Mouse (Mus musculus): ENCODE measurements at regions not wholly inside any gene's neighbourhood (a gene's known extent, or its start where the extent isn't known, plus 50 kb on each side); places are given as distances from the start of the nearest gene placed in this dataset.

DNA sequence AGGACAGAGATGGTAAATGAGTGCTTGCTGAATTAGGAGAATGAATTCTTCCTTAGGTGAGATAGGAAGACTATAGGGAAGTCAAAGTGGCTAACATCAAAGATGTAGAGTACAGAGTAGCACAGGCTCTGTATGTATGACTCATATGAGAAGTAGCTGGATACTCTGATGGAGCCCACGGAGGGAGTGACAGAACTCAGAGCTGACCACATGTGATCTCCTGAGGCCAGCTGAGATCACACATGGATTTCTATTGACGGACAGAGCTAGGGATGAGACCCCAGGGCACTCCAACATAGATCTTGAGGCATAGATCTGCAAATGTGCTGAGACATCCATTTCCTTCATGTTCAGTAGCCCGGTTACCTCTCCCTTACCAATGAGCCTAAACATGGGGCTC, 66.0 kb downstream of the Cops8 start:
- DNase-seq = no peak

DNA sequence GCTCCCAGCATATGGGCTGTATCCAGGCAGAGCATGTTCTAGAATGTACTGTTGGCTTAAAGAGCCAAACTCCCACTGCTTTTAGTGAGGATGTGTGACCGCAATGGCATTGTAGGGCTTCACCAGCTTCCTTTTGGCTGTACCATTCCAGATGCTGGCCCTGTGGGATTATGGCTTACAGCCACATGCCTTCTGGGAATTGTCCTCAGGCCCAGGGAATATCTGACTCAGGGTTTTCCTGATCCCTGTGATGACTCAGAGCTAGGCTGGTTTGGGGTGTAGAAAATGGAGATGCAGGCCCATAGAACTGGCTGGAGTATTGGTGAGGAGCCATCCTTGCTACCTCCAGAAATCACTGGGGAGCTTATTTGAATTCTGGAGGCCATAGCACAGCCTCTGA, 66.5 kb downstream of the Cops8 start:
- DNase-seq = no peak

DNA sequence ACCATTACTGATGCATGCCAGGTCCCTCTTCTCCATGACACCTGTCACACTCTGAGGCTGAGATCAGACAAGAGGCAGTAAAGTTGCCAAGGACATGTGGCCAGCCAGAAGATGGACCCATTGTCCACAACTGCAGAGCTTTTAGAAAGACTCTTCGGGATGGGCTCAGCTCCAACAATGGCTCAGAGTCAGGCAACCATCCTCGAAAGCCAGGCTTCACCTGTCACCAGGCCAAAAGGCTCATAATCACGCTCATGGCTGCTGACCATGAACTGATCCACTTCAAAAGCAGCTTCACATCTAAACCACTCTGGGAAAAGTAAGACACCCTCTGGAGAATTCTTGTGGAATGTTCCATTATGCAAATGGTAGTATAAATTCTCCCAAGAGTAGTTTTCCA, 67.6 kb downstream of the Cops8 start:
- no peak for DNase-seq

- no peak for DNase-seq
Measured at GRCm38 (mm10) chr1:90673751-90674150, 71.0 kb downstream of the Cops8 start.

DNA sequence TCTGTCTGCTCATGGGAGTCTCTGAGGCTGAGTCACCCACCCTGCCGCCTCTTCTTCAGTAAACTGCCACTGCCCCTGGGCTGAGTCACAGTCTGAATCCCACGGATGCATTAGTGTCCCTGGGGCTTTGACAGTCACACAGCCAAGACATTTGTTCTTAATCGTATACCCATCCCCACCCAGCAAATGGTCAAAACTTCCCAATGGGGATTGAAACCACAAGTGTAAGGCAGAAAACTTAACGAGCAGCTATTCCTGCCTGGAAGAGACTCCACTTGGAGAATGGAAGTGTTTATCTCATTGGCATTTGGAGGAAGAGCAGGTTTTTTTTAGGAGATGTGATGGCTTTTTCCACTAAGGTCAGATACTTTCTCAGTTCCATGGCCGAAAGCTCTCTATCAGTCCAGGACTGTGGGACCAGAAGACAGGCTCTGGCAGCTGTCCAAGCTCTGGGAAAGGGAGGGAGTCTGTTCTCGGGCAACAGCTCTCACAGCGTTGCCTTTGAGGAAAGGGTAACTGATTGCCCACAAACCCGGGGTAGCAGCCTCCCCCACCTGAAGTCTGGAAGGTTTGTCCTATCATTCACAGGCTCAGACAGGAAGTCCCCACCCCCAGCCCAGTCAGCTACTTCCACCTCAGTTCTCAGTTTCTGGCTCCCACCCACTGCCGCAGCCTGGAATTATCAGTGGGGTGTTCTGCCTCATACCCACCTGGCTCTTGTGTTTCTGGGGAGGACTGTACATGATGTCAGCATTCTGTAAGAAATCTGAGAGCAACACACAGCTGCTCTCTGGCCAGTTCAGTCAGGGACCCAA, 73.6 kb downstream of the Cops8 start:
- peak; percentile 25 for DNase-seq

GRCm38 (mm10) chr1:90677188-90677587, 74.4 kb downstream of the Cops8 start:
- no peak for DNase-seq

DNA sequence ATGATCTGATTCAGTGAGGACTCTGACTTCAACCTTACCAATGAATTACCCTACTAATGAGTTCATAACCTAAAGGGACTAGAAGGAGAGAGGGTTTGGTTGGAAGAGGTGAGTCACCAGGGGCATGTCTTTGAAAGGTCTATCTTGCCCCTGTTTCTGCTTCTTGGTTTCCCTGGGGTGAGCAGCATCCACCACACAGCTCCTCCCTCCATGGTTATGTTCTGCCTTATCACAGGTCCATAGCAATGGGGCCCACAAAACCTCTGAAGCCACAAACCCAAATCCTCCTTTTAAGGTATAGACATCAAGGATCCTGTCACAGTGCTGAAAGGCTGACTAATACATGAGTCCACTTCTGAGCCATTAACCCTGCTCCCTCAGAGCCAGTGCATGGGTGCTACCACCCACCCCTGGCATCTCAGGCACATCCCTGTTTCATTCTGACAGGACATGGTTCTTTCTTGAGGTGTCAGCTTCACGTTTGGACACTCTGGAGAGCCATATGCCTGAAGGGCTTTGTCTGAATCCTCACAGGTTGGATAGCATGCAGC, 74.9 kb downstream of the Cops8 start:
- DNase-seq = no peak

DNA sequence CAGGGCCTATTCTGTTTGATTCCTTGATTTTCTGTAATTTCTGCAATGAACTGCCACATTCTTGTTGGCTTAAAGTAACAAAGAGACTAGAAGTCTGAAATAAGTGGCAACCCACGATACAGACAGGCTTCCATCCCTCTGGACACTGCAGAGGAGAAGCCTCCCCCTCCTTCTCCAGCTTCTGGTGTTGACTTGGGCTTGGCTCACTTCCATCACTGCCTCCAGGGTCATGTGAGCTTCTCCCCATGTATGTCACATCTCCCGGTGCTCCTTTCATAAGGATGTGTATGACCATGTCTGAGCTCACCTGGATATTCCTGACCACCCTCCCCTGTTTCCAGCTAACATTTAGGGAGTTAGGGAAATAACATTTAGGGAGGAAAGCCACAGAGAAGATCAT, 75.6 kb downstream of the Cops8 start:
- no peak for DNase-seq

- DNase-seq = no peak
Measured at GRCm38 (mm10) chr1:90688086-90688485, 85.3 kb downstream of the Cops8 start.

- peak; percentile 20 for DNase-seq
Measured at GRCm38 (mm10) chr1:90690591-90691116, 87.9 kb downstream of the Cops8 start.

GRCm38 (mm10) chr1:90691157-90691594, 88.4 kb downstream of the Cops8 start:
- peak; percentile 6 for DNase-seq

DNA sequence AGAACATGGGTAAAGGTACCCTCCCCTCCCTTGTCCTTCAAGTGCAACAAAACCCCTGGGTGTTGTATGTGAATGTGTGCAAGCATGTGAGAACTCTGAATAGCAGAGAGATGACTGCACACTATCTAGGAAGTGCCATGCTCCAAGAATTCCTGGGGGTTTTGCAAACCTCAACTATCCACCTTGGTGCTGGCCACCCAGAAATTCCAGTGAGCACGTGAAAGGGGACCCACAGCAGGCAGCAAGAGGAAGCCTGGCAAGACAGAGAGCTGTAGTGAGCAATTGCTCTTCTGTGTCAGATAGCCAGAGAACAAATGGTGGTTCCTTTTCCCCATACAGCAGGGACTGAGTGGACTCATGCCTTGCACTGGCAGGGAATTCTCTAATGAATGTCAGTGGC, 90.1 kb downstream of the Cops8 start:
- DNase-seq = no peak

DNA sequence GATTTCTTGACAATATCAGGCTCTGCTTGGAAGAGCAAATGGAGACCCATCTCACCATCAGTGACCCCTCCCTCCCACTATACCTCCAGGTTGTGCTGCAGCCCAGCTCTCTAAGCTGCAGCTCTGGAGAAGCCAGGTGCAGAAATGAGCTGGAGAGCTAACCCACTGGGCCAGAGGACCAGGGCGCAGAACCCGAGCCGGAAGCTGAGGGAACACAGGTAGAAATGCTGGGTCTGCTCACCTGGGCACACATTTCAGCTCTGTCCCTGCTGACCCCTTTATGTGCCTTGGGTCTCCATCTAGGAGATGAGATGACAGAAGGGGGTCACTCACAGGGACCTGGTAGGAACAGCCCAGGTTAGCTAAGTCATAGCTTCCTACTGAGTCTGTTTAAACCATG, 92.0 kb downstream of the Cops8 start:
- DNase-seq = no peak

- DNase-seq = no peak
Measured at GRCm38 (mm10) chr1:90695166-90695749, 92.5 kb downstream of the Cops8 start.

- DNase-seq = no peak
Measured at GRCm38 (mm10) chr1:90696000-90696399, 93.2 kb downstream of the Cops8 start.

GRCm38 (mm10) chr1:90697056-90697596, 94.3 kb downstream of the Cops8 start:
- no peak for DNase-seq

DNA sequence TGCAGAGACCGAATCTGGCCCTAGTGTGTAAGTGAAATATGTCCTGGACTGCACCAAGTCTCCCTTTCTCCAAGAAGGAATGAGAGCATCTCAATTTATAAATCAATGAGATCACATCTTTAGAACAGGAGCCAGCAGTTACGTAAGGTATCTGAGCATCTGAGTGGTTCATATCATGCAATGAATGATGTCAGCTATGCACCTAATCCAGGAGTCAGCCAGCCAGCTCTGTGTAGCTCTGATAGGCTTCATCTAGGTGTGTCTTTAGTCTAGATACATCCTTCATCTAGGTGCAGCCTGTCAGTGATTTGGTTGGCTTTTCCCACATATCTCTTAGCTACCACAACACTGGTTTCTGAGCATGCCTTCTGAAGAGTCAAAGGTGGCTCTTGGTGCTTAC, 95.8 kb downstream of the Cops8 start:
- DNase-seq = no peak

GRCm38 (mm10) chr1:90701756-90702155, 99.0 kb downstream of the Cops8 start:
- DNase-seq = no peak

DNA sequence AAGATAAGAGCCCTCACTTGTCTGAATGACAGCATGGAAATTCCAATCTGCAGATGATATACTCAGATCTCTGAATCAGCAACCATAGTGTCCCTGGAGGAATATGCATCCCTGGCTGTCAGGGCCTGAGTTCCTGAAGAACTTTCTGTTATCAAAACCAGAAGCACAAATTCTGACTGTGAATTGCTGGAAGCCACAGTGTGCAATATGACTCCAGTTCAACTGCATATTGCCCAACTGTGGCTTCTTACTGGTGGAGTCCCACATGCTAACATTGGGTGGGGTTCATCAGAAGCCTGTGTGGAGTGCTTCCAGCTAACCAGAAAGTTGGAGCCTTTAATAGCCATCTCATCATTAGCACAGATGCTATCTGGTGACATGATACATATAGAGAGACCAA, 103.6 kb downstream of the Cops8 start:
- no peak for DNase-seq

DNA sequence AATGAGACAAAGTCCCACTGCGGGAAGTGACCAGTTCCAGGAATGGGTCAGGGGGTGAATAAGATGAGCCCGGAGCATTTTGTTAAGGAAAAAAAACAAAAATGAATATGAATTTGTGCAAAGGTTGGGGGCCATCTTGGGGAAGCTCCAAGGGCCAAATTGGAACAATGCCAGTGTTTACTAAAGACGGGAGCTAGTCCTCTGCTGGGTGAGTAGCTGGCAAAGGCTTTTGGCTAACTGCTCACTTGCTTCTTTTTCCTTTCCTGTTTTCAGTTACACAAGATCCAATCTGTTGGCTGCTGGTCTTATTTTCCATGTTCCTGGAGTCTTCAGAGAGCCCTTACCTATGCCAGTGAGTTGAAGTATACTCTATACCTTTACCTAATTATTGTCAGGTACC, 107.0 kb downstream of the Cops8 start:
- DNase-seq = no peak

- DNase-seq = no peak
Measured at GRCm38 (mm10) chr1:90710566-90710965, 107.8 kb downstream of the Cops8 start.

DNA sequence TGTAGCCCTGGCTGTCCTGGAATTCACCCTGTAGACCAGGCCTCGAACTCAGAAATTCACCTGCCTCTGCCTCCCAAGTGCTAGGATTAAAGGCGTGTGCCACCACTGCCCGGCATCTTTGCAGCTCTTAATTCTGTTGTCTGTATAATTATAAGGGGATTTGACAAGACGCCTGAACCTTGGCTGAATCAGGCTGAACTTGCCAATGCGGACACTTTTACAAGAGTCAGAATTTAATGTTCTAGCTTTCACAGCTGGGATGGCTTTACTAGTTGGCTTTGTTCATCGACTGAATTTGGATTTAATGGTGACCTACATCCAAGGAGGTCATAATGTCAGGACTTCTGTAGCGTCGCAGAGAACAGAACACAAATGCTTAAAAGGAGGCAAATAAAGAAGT, 108.3 kb downstream of the Cops8 start:
- no peak for DNase-seq

Data from kidney, adult 9 months (tissue).